Mouse (Mus musculus): ENCODE data around the gene Asic2. TPM values are rescaled to one million over a fixed set of nuclear protein-coding genes. Genes with fewer than 3 reads are reported as not detected.

Asic2 gene
- polyA plus RNA-seq, 1 experiment from 2014 or later = not detected

DNA sequence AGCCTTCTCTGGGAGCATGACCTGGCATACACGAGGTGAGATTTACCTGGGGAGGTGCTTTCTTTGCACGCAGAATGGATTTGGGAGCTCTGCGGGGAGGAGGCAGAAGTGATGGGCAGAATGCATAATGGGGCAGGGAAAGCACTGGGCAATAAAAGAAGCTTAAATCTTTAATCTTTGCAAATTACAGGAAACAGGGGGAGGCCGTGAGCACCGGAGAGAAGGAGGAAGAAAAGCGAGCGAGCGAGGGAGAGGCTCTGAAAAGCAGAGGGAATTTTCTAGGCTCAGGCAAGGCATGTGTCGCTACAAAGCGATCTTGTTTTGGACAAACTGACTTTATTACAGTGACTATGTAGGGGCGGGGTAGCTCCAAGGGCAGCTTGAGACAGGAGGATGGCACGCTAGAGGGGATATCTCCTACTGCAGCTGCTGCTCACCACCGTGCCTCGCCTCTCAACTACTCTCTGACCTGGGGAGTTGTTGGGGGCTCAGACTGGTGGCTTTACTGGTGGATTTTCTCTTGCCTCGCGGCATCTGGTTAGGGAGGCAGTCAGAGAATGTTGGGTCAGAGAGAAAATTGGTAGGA lies 1010.1 kb downstream of the Asic2 start:
- no peak for ATAC-seq (ENCODE audit: low read depth)

DNA sequence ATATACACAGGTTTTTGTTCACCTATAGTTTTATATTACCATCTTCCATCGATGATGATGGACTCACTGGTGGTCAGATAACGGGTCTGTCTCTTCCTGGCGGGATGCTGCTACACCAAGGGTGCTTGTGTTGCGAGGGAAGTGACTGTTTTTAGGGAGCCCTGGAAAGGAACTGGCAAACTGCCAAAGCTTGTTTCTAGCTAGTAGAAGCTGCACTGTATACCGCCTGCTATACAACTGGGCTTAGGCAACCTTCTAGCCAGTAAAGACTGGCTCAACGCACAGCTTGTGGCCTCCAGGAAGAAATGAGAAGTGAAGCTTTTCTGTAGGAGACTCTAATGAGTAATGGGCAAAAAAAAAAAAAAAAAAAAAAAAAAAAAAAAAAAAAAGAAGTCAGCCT lies 1012.3 kb downstream of the Asic2 start:
- Histone ChIP-seq H3K9me3 (replicated peaks; ENCODE audit: control insufficient read depth, low read length) (no peaks in the 10 kb centered on the region), H3K9ac (ENCODE audit: low read depth, low read length) (no peak overlapping the region), H3K4me1 (ENCODE audit: control insufficient read depth, low read depth, low read length) (no peaks in the 10 kb centered on the region), H3K27ac (ENCODE audit: low read length) (no peak overlapping the region), H3K36me3 (ENCODE audit: control insufficient read depth, insufficient read depth) (no peaks in the 10 kb centered on the region), H3K27me3 (ENCODE audit: control insufficient read depth, insufficient read depth, low read depth, low read length) (no peaks in the 10 kb centered on the region), H3K4me2 (ENCODE audit: low read depth, low read length) (no peak overlapping the region), H3K4me3 (ENCODE audit: low read depth, low read length) (no peak overlapping the region)
- 55% methylated on average over 6 of the region's 6 CpGs for WGBS (ENCODE audit: insufficient replicate concordance)
- ATAC-seq (ENCODE audit: low read depth) = no peak

More for the DNA sequence above, 1010.1 kb downstream of the Asic2 start:
- H3K9ac ChIP-seq (ENCODE audit: low read depth, low read length) = no peak overlapping the region
- no peaks in the 10 kb centered on the region for H3K9me3 ChIP-seq (replicated peaks; ENCODE audit: control insufficient read depth, low read length)
- 5% methylated on average over 16 of the region's 16 CpGs for WGBS (ENCODE audit: insufficient replicate concordance)
- no peak overlapping the region for H3K4me2 ChIP-seq (ENCODE audit: low read depth, low read length)
- no peaks in the 10 kb centered on the region for H3K27me3 ChIP-seq (ENCODE audit: control insufficient read depth, insufficient read depth, low read depth, low read length)
- H3K36me3 ChIP-seq (ENCODE audit: control insufficient read depth, insufficient read depth) = no peaks in the 10 kb centered on the region
- H3K27ac ChIP-seq (ENCODE audit: low read length) = no peak overlapping the region
- H3K4me1 ChIP-seq (ENCODE audit: control insufficient read depth, low read depth, low read length) = no peaks in the 10 kb centered on the region
- H3K4me3 ChIP-seq (ENCODE audit: low read depth, low read length) = no peak overlapping the region

DNA sequence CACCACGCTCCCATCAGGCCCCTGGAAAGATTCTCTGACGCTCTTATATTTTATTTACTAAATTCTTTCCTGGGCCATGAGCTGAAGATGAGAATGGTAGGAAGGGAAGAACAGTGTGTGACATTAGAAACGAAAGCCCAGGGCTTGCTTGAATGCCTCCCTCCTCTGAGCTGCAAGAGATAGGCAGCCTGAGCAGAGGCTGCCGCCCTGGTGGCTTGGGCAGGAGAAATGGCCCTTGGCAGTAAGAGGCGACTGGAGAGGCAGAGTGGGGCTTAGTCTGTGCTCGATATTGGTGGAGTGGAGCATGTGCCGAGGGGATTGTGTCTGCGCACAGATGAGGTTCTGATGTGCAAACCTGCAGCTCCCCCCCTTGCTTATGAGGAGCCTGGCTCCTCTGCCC lies 1014.1 kb downstream of the Asic2 start:
- no peak for ATAC-seq (ENCODE audit: low read depth)
- H3K4me3 ChIP-seq (ENCODE audit: low read depth, low read length) = no peak overlapping the region
- WGBS (ENCODE audit: insufficient replicate concordance) = 58% methylated on average over 8 of the region's 8 CpGs
- no peaks in the 10 kb centered on the region for H3K4me1 ChIP-seq (ENCODE audit: control insufficient read depth, low read depth, low read length)
- no peaks in the 10 kb centered on the region for H3K9me3 ChIP-seq (replicated peaks; ENCODE audit: control insufficient read depth, low read length)
- H3K36me3 ChIP-seq (ENCODE audit: control insufficient read depth, insufficient read depth) = no peaks in the 10 kb centered on the region
- H3K4me2 ChIP-seq (ENCODE audit: low read depth, low read length) = no peak overlapping the region
- no peak overlapping the region for H3K27ac ChIP-seq (ENCODE audit: low read length)
- no peak overlapping the region for H3K9ac ChIP-seq (ENCODE audit: low read depth, low read length)
- H3K27me3 ChIP-seq (ENCODE audit: control insufficient read depth, insufficient read depth, low read depth, low read length) = no peaks in the 10 kb centered on the region

DNA sequence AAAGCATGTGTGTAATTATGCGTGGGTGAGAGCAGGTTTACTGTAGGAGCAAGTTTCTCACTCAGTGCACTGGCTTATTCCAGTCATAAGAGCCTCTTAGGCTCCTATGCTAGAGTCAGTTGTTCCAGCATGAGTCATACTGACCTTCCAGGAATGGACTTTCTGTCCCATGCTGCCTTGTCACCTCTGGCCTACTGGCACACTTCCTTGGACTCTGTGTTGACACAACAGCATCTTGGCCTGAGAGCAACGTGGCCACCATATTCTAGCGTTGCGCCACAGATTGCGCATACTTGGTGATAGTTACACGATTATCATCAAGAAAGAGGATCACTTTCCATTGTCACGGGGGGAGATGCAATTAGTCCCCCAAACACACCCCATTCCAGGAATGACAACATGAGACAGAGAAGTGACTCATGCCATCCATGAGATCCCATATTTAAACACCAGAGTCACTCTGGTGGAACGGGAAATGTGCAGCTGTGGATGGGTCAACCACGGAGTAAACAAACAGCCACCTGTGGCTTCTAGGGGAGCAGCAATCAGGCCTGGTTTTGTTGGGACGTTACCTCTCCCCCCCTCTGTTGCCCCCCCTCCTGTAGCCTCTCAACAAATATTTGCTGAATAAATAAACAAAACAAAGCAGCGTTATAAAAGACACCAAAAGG lies 1019.1 kb downstream of the Asic2 start:
- no peak overlapping the region for H3K9ac ChIP-seq (ENCODE audit: low read depth, low read length)
- H3K27me3 ChIP-seq (ENCODE audit: control insufficient read depth, insufficient read depth, low read depth, low read length) = no peaks in the 10 kb centered on the region
- WGBS (ENCODE audit: insufficient replicate concordance) = 57% methylated on average over 11 of the region's 11 CpGs
- H3K4me2 ChIP-seq (ENCODE audit: low read depth, low read length) = no peak overlapping the region
- H3K27ac ChIP-seq (ENCODE audit: low read length) = no peak overlapping the region
- H3K4me1 ChIP-seq (ENCODE audit: control insufficient read depth, low read depth, low read length) = no peaks in the 10 kb centered on the region
- H3K36me3 ChIP-seq (ENCODE audit: control insufficient read depth, insufficient read depth) = no peaks in the 10 kb centered on the region
- no peaks in the 10 kb centered on the region for H3K9me3 ChIP-seq (replicated peaks; ENCODE audit: control insufficient read depth, low read length)
- ATAC-seq (ENCODE audit: low read depth) = no peak
- no peak overlapping the region for H3K4me3 ChIP-seq (ENCODE audit: low read depth, low read length)

DNA sequence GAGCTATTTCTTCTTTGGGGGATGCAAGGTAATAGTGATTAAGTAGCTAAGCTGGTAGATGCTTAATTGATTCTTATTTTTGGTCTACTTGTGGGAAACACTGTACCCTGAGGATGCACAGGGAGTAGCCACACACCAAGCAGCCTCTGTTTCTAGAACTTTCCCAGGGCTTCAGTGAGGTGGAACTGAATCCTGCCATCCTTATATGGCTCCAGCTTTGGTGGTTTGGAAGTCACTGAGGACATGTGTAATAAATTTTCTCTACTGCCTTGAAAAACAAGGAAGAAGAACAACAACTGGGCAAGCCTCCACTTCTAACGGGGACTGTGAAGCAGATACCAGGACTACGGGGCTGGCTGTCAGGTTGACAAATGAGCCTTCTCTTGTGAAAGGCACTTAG lies 1020.2 kb downstream of the Asic2 start:
- Histone ChIP-seq H3K27me3 (ENCODE audit: control insufficient read depth, insufficient read depth, low read depth, low read length) (no peaks in the 10 kb centered on the region), H3K4me1 (ENCODE audit: control insufficient read depth, low read depth, low read length) (no peaks in the 10 kb centered on the region), H3K9me3 (replicated peaks; ENCODE audit: control insufficient read depth, low read length) (no peaks in the 10 kb centered on the region), H3K27ac (ENCODE audit: low read length) (no peak overlapping the region), H3K4me3 (ENCODE audit: low read depth, low read length) (no peak overlapping the region), H3K4me2 (ENCODE audit: low read depth, low read length) (no peak overlapping the region), H3K36me3 (ENCODE audit: control insufficient read depth, insufficient read depth) (no peaks in the 10 kb centered on the region), H3K9ac (ENCODE audit: low read depth, low read length) (no peak overlapping the region)
- WGBS (ENCODE audit: insufficient replicate concordance) = 19% methylated on average over 2 of the region's 2 CpGs
- ATAC-seq (ENCODE audit: low read depth) = no peak

DNA sequence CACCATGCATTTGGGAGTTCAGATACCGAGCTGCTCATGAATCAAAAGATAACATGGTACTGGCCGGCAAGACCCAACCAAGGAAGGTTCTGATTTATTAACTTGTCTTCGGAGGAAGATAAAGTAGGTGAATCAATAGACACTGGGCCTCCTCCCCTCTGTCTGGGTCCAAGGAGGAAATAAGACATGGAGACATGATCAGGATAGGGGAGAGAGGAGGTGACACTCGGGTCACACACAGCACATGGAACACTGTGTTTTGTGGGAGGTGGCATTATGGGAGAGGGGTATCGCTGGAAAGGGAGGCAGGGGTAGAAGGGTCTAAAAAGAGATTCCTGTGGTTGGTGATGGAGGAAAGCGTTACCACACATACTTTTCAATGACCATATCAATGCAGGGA lies 1022.1 kb downstream of the Asic2 start:
- Histone ChIP-seq H3K9ac (ENCODE audit: low read depth, low read length) (no peak overlapping the region), H3K27me3 (ENCODE audit: control insufficient read depth, insufficient read depth, low read depth, low read length) (no peaks in the 10 kb centered on the region), H3K4me3 (ENCODE audit: low read depth, low read length) (no peak overlapping the region), H3K27ac (ENCODE audit: low read length) (no peak overlapping the region), H3K4me2 (ENCODE audit: low read depth, low read length) (no peak overlapping the region), H3K4me1 (ENCODE audit: control insufficient read depth, low read depth, low read length) (no peaks in the 10 kb centered on the region), H3K9me3 (replicated peaks; ENCODE audit: control insufficient read depth, low read length) (no peaks in the 10 kb centered on the region), H3K36me3 (ENCODE audit: control insufficient read depth, insufficient read depth) (no peaks in the 10 kb centered on the region)
- 63% methylated on average over 6 of the region's 6 CpGs for WGBS (ENCODE audit: insufficient replicate concordance)
- no peak for ATAC-seq (ENCODE audit: low read depth)

DNA sequence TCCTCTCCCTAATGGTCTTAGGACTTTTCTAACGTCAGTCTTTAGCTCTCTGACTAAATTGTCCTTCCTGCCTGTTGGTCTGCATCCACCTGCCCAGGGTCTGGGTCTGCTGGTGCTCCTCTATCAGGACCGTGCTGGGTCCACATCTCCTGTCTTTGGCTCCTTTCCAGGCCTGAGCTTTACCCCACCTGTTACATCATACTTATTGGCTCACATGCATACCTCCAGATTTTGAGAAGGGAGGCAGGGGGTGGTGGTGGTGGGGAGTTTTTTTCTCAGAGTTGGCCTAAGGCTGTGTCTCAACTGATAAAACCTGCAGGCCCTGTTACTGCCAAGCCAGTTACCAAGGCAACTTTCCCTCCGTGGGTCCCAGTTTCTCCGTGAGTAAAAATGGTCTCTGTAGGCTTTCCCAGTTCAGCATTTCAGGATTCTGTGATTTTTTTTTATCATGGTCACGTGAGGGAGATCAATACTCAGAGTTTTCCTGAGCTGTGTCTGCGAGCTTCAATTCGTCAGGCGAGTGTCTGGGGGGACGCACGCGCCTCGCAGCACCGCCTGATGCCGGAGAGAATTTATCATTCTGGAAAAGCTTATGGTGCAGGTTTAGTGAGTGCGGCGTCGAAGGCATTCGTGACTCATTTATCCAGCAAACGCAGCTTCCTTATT lies 1044.8 kb downstream of the Asic2 start:
- Histone ChIP-seq H3K4me3 (ENCODE audit: low read depth, low read length) (no peak overlapping the region), H3K4me1 (ENCODE audit: control insufficient read depth, low read depth, low read length) (no peaks in the 10 kb centered on the region), H3K27me3 (ENCODE audit: control insufficient read depth, insufficient read depth, low read depth, low read length) (no peaks in the 10 kb centered on the region), H3K9ac (ENCODE audit: low read depth, low read length) (no peak overlapping the region), H3K9me3 (replicated peaks; ENCODE audit: control insufficient read depth, low read length) (no peaks in the 10 kb centered on the region), H3K27ac (ENCODE audit: low read length) (no peak overlapping the region), H3K36me3 (ENCODE audit: control insufficient read depth, insufficient read depth) (no peaks in the 10 kb centered on the region), H3K4me2 (ENCODE audit: low read depth, low read length) (no peak overlapping the region)
- WGBS (ENCODE audit: insufficient replicate concordance) = 74% methylated on average over 19 of the region's 19 CpGs
- no peak for ATAC-seq (ENCODE audit: low read depth)

DNA sequence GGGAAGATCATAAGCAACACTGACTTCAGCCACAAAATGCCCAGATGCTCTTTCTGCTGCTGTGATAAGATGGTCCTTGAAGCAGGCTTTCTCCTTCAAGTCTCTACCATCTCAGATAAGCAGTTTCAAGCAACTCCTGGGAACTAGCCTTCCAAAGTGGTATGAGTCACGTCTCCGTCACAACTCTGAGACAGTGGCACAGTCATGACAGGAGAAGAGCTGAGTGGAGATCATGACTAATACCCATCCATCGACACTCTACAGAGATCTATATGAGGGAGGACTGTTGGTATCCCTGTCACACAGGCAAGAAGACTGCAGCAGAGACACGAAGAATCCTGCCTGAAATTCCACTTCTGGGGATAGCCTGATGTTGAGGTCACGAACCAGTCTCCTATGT lies 1049.9 kb downstream of the Asic2 start:
- Histone ChIP-seq H3K4me1 (ENCODE audit: control insufficient read depth, low read depth, low read length) (no peaks in the 10 kb centered on the region), H3K9ac (ENCODE audit: low read depth, low read length) (no peak overlapping the region), H3K27me3 (ENCODE audit: control insufficient read depth, insufficient read depth, low read depth, low read length) (no peaks in the 10 kb centered on the region), H3K4me2 (ENCODE audit: low read depth, low read length) (no peak overlapping the region), H3K9me3 (replicated peaks; ENCODE audit: control insufficient read depth, low read length) (no peaks in the 10 kb centered on the region), H3K4me3 (ENCODE audit: low read depth, low read length) (no peak overlapping the region), H3K36me3 (ENCODE audit: control insufficient read depth, insufficient read depth) (no peaks in the 10 kb centered on the region), H3K27ac (ENCODE audit: low read length) (no peak overlapping the region)
- 55% methylated on average over 5 of the region's 5 CpGs for WGBS (ENCODE audit: insufficient replicate concordance)
- ATAC-seq (ENCODE audit: low read depth) = no peak

DNA sequence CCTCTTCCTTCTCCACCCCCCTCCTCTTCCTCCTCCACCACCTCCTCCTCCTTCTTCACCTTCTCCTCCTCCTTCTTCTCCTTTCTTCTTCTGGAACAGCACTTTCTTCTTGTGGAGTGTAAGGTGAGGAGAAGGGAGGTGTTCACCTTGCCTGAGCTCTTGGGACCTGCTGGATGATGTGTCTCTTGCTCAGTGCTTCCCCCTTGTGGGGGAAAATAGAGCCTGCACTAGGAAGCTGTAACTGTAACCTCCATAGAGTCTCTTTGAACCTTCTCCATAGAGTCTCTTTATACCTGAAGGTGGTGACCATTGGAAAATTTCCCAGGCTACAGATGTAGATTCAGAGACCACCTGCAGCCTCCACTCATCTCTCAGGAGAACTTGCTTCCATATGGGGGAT lies 1050.6 kb downstream of the Asic2 start:
- no peaks in the 10 kb centered on the region for H3K27me3 ChIP-seq (ENCODE audit: control insufficient read depth, insufficient read depth, low read depth, low read length)
- no peaks in the 10 kb centered on the region for H3K9me3 ChIP-seq (replicated peaks; ENCODE audit: control insufficient read depth, low read length)
- no peak overlapping the region for H3K9ac ChIP-seq (ENCODE audit: low read depth, low read length)
- H3K36me3 ChIP-seq (ENCODE audit: control insufficient read depth, insufficient read depth) = no peaks in the 10 kb centered on the region
- H3K4me3 ChIP-seq (ENCODE audit: low read depth, low read length) = no peak overlapping the region
- ATAC-seq (ENCODE audit: low read depth) = no peak
- no peak overlapping the region for H3K4me2 ChIP-seq (ENCODE audit: low read depth, low read length)
- no peak overlapping the region for H3K27ac ChIP-seq (ENCODE audit: low read length)
- no peaks in the 10 kb centered on the region for H3K4me1 ChIP-seq (ENCODE audit: control insufficient read depth, low read depth, low read length)

Measured in liver, embryonic 16.5 days (tissue).